Mouse (Mus musculus): ENCODE measurements around the gene Agrp.

DNA sequence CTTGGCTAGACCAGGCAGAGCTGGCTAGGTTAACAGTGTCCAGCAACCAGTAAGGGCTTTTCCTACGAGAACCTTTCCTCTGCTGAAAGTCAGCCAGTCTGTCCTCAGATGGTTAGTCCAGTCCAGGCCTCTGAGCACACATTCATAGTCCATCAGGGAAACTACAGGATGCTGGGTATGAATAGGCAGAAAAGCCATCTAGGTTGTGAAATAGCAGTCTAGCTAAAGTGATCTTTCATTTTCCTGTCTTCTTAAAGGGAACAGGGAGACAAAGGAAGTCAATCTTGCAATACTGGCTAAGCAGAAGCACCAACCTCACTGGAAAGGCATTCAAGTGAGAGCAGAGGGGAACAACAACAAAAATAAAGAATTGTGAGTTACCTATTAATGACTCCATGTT lies 84.4 kb downstream of the Agrp start:
- TF ChIP-seq CTCF (IDR thresholded peaks at IDR 0.05; ENCODE audit: low read depth) (no peak), EP300 (IDR thresholded peaks at IDR 0.05; ENCODE audit: low read depth) (no peak)

Measured in heart, postnatal 0 days (tissue).